Mouse (Mus musculus): ENCODE data around the gene Elp4. TPM values are rescaled to one million over a fixed set of nuclear protein-coding genes. Genes with fewer than 3 reads are reported as not detected.

Elp4 gene
- polyA plus RNA-seq, 1 experiment = not detected

DNA sequence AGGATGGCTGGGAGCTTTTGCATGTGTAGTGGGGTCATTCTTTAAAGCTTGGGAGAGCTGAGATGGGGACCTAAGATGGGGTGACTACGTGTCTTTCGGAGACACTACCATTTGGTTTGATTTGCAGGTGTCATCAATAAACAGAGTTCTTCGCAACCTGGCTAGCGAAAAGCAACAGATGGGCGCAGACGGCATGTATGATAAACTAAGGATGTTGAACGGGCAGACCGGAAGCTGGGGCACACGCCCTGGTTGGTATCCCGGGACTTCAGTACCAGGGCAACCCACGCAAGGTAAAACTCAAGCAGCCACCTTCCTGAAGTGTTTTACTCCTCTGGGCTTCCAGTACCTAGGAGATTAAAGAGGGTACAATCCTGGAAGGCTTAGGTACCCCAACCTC lies 218.7 kb downstream of the Elp4 start:
- 72% methylated on average over 11 of the region's 11 CpGs for WGBS
- peaks cover 35% of the 10 kb centered on the region for H3K4me1 ChIP-seq (ENCODE audit: control insufficient read depth, insufficient read depth, low read length)

DNA sequence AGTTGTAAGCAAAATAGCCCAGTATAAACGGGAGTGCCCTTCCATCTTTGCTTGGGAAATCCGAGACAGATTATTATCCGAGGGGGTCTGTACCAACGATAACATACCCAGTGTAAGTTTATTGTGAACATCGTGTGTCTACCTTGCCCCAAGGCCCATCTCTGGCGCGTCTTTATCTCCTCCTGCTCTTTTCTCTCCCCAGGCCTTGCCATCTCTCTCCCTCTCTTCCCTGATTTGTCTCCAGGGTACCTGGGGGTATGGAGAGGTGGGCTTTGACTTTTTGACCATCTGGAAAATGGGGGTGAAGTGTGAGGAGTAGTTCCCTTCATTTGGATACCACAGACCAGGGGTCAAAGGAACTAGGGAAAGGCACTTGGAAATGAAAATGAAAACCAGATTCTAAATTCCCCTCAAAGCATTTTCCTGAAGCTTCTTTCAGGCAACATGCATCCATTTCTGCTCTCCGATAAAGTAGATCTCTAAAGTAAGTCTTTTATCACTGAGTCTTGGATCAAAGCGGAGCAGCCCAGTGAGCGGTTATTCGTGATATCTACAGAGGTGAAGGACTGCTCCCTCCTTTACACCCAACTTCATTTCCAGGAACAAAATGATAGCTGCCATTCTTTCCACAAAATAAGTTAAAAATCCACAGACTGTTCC lies 219.2 kb downstream of the Elp4 start:
- Histone ChIP-seq H3K27ac (ENCODE audit: insufficient read depth, low read depth, low read length) (peak overlapping the region; percentile 41), H3K4me1 (ENCODE audit: control insufficient read depth, insufficient read depth, low read length) (peaks cover 32% of the 10 kb centered on the region), H3K4me3 (ENCODE audit: insufficient read depth, low read depth, low read length) (peak overlapping the region; percentile 9; the same call in 1 of the 2 replicates)
- 59% methylated on average over 11 of the region's 11 CpGs for WGBS
- no peak for TF ChIP-seq POLR2A (IDR thresholded peaks at IDR 0.05; ENCODE audit: insufficient read depth, low read depth, low read length)
- no peak for TF ChIP-seq CTCF (IDR thresholded peaks at IDR 0.05; ENCODE audit: insufficient read depth, low read depth, low read length)

More for the DNA sequence above, 218.7 kb downstream of the Elp4 start:
- Histone ChIP-seq H3K4me3 (ENCODE audit: insufficient read depth, low read depth, low read length) (no peak overlapping the region), H3K27ac (ENCODE audit: insufficient read depth, low read depth, low read length) (0 out of 2 replicates have a peak overlapping the region, but pooled peaks have one; percentile 41)
- TF ChIP-seq CTCF (IDR thresholded peaks at IDR 0.05; ENCODE audit: insufficient read depth, low read depth, low read length) = no peak
- TF ChIP-seq POLR2A (IDR thresholded peaks at IDR 0.05; ENCODE audit: insufficient read depth, low read depth, low read length) = no peak

DNA sequence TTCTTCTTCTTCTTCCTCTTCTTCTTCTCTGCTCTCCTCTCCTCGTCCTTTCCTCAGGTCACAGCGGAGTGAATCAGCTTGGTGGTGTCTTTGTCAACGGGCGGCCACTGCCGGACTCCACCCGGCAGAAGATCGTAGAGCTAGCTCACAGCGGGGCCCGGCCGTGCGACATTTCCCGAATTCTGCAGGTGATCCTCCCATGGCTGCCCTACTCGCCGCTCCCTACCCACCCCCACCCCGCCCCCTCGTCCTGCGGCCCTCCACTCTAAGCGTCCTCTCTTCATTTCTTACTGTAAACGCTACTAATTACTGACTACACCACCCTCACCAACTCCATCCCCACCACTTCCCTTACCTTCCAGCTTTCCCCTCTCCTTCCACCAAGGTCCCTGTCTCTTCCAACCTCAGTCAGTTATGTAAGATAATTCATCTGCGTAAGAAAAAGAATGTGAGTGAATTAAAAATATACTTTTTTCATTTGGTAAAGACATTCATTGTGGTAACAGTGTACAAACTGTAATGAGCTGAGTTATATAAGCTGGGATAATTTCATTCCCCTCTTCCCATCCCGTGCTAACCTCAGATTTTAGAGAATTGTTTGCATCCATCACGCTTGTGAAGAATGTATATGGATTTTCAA lies 220.5 kb downstream of the Elp4 start:
- Histone ChIP-seq H3K27ac (ENCODE audit: insufficient read depth, low read depth, low read length) (no peak overlapping the region), H3K4me3 (ENCODE audit: insufficient read depth, low read depth, low read length) (peak overlapping the region; percentile 36; the same call in 1 of the 2 replicates), H3K4me1 (ENCODE audit: control insufficient read depth, insufficient read depth, low read length) (peaks cover 24% of the 10 kb centered on the region)
- WGBS = 39% methylated on average over 22 of the region's 22 CpGs
- no peak for TF ChIP-seq POLR2A (IDR thresholded peaks at IDR 0.05; ENCODE audit: insufficient read depth, low read depth, low read length)
- TF ChIP-seq CTCF (IDR thresholded peaks at IDR 0.05; ENCODE audit: insufficient read depth, low read depth, low read length) = no peak

- WGBS = 28% methylated on average over 21 of the region's 21 CpGs
- Histone ChIP-seq H3K4me1 (ENCODE audit: control insufficient read depth, insufficient read depth, low read length) (peaks cover 18% of the 10 kb centered on the region), H3K4me3 (ENCODE audit: insufficient read depth, low read depth, low read length) (peak overlapping the region; percentile 24), H3K27ac (ENCODE audit: insufficient read depth, low read depth, low read length) (peak overlapping the region; percentile 93)
- TF ChIP-seq CTCF (IDR thresholded peaks at IDR 0.05; ENCODE audit: insufficient read depth, low read depth, low read length) (no peak), POLR2A (IDR thresholded peaks at IDR 0.05; ENCODE audit: insufficient read depth, low read depth, low read length) (no peak)
These were observed 221.6 kb downstream of the Elp4 start for GRCm38 (mm10) chr2:105682634-105683351.

DNA sequence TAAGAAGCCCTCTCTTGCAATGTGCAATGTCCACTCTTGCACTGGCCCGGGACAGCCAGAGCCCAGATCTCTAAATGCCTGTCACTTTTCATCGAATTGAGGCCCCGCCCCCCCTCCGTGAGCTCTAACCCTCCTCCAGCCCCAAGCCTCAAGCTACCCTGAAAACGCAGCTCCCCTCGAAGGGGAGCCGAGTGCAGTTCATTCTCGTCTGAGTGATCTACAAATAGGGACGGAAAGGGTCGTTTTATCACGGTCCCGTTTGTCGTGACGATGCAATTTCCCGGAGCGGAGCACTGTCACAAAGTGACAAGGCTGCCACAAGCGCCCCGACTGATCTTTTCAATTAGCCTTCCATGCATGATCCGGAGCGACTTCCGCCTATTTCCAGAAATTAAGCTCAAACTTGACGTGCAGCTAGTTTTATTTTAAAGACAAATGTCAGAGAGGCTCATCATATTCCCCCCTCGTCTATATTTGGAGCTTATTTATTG lies 222.3 kb downstream of the Elp4 start:
- Histone ChIP-seq H3K27ac (ENCODE audit: insufficient read depth, low read depth, low read length) (peak overlapping the region; percentile 93), H3K4me3 (ENCODE audit: insufficient read depth, low read depth, low read length) (peak overlapping the region; percentile 20; the same call in 1 of the 2 replicates)
- 20% methylated on average over 23 of the region's 23 CpGs for WGBS

DNA sequence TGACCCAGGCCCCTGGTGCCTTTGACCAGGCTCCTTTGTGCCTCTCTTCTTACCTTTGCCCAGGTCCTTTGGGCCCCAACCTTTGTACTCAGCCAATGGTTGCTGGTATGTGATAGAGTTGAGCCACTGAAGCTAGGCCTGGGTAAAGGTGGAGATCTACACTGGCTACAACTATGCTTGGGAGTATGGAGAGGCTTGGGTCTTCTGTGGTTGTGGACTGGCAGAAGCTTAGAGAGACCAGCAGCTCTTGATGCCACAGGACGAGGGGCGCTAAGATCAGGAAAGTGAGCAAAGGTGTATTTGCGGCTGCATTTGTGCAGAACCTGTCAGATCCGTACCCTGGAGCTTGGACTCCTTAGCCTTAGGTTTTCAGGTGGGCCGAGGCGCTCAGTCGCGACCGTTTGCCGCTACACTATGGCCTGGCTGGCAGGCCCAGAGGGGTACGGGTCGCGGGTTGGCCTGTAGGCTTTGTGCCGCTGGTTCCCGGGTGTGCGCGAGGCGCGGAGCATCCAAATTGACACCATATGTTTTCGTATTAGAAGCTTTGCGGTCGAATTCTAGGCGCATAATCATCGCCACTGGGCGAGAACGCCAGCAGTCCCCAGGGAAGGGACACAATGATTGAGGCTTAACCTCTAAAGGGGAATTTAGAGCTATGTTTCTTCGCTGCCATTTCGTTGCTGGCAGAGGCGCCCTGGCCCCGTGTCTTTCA lies 223.2 kb downstream of the Elp4 start:
- 29% methylated on average over 30 of the region's 30 CpGs for WGBS
- TF ChIP-seq POLR2A (IDR thresholded peaks at IDR 0.05; ENCODE audit: insufficient read depth, low read depth, low read length) (no peak), CTCF (IDR thresholded peaks at IDR 0.05; ENCODE audit: insufficient read depth, low read depth, low read length) (no peak)
- H3K4me1 ChIP-seq (ENCODE audit: control insufficient read depth, insufficient read depth, low read length) = peaks cover 16% of the 10 kb centered on the region
- H3K4me3 ChIP-seq (ENCODE audit: insufficient read depth, low read depth, low read length) = peak overlapping the region; percentile 39
- H3K27ac ChIP-seq (ENCODE audit: insufficient read depth, low read depth, low read length) = peak overlapping the region; percentile 93

More for the DNA sequence above, 222.3 kb downstream of the Elp4 start:
- H3K4me1 ChIP-seq (ENCODE audit: control insufficient read depth, insufficient read depth, low read length) = peaks cover 11% of the 10 kb centered on the region
- TF ChIP-seq POLR2A (IDR thresholded peaks at IDR 0.05; ENCODE audit: insufficient read depth, low read depth, low read length) = no peak
- no peak for TF ChIP-seq CTCF (IDR thresholded peaks at IDR 0.05; ENCODE audit: insufficient read depth, low read depth, low read length)

DNA sequence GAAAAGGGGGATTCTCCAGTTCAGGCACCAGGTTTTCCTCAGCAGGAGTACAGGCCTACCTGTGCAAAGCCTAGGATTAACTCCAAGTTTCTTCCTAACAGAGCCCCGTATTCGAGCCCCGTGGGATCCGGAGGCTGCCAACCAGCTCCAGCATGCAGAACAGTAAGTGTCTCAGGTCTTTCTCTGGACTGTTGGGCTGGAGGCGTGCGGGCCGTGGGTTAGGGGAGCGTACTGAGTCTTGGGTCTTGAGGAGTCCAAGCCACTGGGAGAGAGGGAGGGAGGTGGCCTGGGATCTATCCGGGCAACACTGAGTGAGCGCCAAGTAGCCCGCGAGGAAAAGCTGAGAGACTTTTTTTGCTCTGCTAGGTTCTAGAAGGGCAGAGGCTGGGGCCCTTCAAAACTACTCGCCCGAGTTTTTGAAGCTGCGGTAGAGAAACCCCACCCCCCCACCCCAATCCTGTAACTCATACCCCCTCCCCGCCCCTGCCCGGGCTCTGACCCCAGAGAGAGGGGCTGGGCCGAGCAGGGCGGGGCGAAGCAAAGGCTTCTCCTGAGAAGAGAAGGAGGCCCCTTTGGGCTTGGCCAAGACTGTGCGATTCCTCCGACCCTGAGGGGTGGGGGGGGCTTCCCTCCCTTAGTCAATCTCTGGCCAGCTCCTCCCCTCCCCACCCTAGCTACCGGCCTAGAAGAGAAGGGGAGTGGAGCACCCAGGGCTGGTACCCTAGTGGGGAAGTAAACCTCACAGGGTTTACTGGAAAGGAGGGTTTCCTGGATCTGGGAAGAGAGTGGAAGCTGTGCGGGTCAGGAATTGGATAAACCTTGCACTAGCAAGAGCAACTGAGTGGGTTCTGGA lies 224.0 kb downstream of the Elp4 start:
- WGBS = 30% methylated on average over 24 of the region's 24 CpGs
- peak overlapping the region; percentile 93 for H3K27ac ChIP-seq (ENCODE audit: insufficient read depth, low read depth, low read length)
- peaks cover 20% of the 10 kb centered on the region for H3K4me1 ChIP-seq (ENCODE audit: control insufficient read depth, insufficient read depth, low read length)
- no peak for TF ChIP-seq CTCF (IDR thresholded peaks at IDR 0.05; ENCODE audit: insufficient read depth, low read depth, low read length)
- TF ChIP-seq POLR2A (IDR thresholded peaks at IDR 0.05; ENCODE audit: insufficient read depth, low read depth, low read length) = no peak
- H3K4me3 ChIP-seq (ENCODE audit: insufficient read depth, low read depth, low read length) = peak overlapping the region; percentile 39

GRCm38 (mm10) chr2:105679331-105679730 lies 225.0 kb downstream of the Elp4 start:
- Histone ChIP-seq H3K27ac (ENCODE audit: insufficient read depth, low read depth, low read length) (peak overlapping the region; percentile 69), H3K4me1 (ENCODE audit: control insufficient read depth, insufficient read depth, low read length) (peaks cover 26% of the 10 kb centered on the region), H3K4me3 (ENCODE audit: insufficient read depth, low read depth, low read length) (peak overlapping the region; percentile 31)
- WGBS = 39% methylated on average over 2 of the region's 2 CpGs
- TF ChIP-seq CTCF (IDR thresholded peaks at IDR 0.05; ENCODE audit: insufficient read depth, low read depth, low read length) (no peak), POLR2A (IDR thresholded peaks at IDR 0.05; ENCODE audit: insufficient read depth, low read depth, low read length) (no peak)
